ENCODE assay signal across 8 mouse cellular contexts in genomic region chr2:69042327-69043106, GRCm38 (mm10).
A peak's percentile ranks its signal among the peaks of the same experiment; 100 is the strongest.
DNase-seq lines count a peak whose midpoint lies in the region; ATAC-seq and TF ChIP-seq lines count a peak whose summit lies in the region.

No protein-coding gene starts in this region.

- H3K9ac ChIP-seq in midbrain, embryonic 15.5 days: no peak overlapping the region

- DNase-seq in layer of hippocampus, adult 2 months (ENCODE audit: low spot score in 2 of 2): no peak
- no peak for DNase-seq in layer of hippocampus, adult 9-10 months (ENCODE audit: low spot score)
- peak; percentile 29 for DNase-seq in embryonic facial prominence, embryonic 10.5 days (ENCODE audit: low spot score)
- DNase-seq in adrenal gland, adult (ENCODE audit: inconsistent age in 2 of 2, low spot score in 1 of 2): no peak
- DNase-seq in right cerebral cortex, adult 18-20 months: no peak
- DNase-seq in heart, adult 8-10 months (ENCODE audit: low spot score): no peak

- no peak overlapping the region for H3K4me3 ChIP-seq in layer of hippocampus, adult 2 months
- H3K4me3 ChIP-seq in embryonic facial prominence, embryonic 10.5 days: no peak overlapping the region
- H3K4me3 ChIP-seq in midbrain, embryonic 15.5 days: no peak overlapping the region

- peak overlapping the region; percentile 57 for H3K27ac ChIP-seq in layer of hippocampus, adult 2 months
- 0 out of 2 replicates have a peak overlapping the region, but pooled peaks have one; percentile 48 for H3K27ac ChIP-seq in embryonic facial prominence, embryonic 10.5 days (replicated peaks)
- H3K27ac ChIP-seq in midbrain, embryonic 15.5 days: no peak overlapping the region

- H3K4me1 ChIP-seq in embryonic facial prominence, embryonic 10.5 days: peaks cover 21% of the 10 kb centered on the region
- 0 out of 2 replicates have a peak, but pooled peaks cover 3% of the 10 kb centered on the region for H3K4me1 ChIP-seq in midbrain, embryonic 15.5 days

- peak; percentile 54 for ATAC-seq in granulocyte monocyte progenitor cell, adult 5-6 weeks (replicated peaks; ENCODE audit: poor library complexity, severe bottlenecking)
- ATAC-seq in midbrain, embryonic 15.5 days (replicated peaks): peak; percentile 53; the same call in 1 of the 2 replicates

- no peaks in the 10 kb centered on the region for H3K9me3 ChIP-seq in embryonic facial prominence, embryonic 10.5 days
- no peaks in the 10 kb centered on the region for H3K9me3 ChIP-seq in midbrain, embryonic 15.5 days

- 59% methylated on average over 6 of the region's 6 CpGs for WGBS in embryonic facial prominence, embryonic 10.5 days
- WGBS in midbrain, embryonic 15.5 days: 59% methylated on average over 6 of the region's 6 CpGs

- no peaks in the 10 kb centered on the region for H3K36me3 ChIP-seq in embryonic facial prominence, embryonic 10.5 days (replicated peaks)
- no peaks in the 10 kb centered on the region for H3K36me3 ChIP-seq in midbrain, embryonic 15.5 days (replicated peaks)

- TF ChIP-seq CTCF in layer of hippocampus, adult 2 months (conservative IDR thresholded peaks at IDR 0.05): no peak

- no peaks in the 10 kb centered on the region for H3K27me3 ChIP-seq in embryonic facial prominence, embryonic 10.5 days (replicated peaks; ENCODE audit: low read depth, poor library complexity, severe bottlenecking)
- no peaks in the 10 kb centered on the region for H3K27me3 ChIP-seq in midbrain, embryonic 15.5 days (replicated peaks)

- H3K4me2 ChIP-seq in midbrain, embryonic 15.5 days: no peak overlapping the region
